Mouse (Mus musculus): ENCODE measurements around the gene Tspan31. TPM values are rescaled to one million over a fixed set of nuclear protein-coding genes. Genes with fewer than 3 reads are reported as not detected.

Gene Tspan31
- polyA plus RNA-seq, 1 experiment from 2014 or later = 99.5 TPM

DNA sequence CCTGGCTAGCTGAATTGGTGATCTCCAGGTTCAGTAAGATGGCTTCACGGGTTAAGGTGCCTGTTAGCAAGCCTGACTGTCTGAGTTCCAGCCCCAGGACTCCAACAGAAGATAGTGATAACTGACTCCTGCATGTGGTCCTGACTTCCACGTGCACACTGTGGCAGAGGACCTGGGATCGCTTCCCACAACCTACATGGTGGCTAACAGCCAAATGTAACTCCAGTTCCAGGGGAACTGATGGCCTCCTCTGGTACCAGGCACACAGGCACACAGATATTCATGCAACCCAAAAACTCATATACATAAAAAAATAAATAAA is 38.2 kb upstream of the Tspan31 start:
- Histone ChIP-seq H3K4me2 (replicated peaks; ENCODE audit: low read depth, low read length) (no peak overlapping the region), H3K27me3 (replicated peaks; ENCODE audit: insufficient read depth, low read length) (no peaks in the 10 kb centered on the region), H3K36me3 (ENCODE audit: insufficient read depth, low read length) (peaks cover 10% of the 10 kb centered on the region; the same call in 1 of the 2 replicates), H3K4me3 (ENCODE audit: low read depth, low read length) (no peak overlapping the region), H3K9ac (replicated peaks; ENCODE audit: low read depth) (no peak overlapping the region), H3K9me3 (ENCODE audit: low read length) (no peaks in the 10 kb centered on the region), H3K27ac (ENCODE audit: low read length) (no peak overlapping the region), H3K4me1 (ENCODE audit: insufficient read depth, low read depth, low read length) (no peaks in the 10 kb centered on the region)
- ATAC-seq (no peak), DNase-seq (ENCODE audit: low spot score) (no peak)
- TF ChIP-seq EP300 (IDR thresholded peaks at IDR 0.05) (no peak), CTCF (IDR thresholded peaks at IDR 0.05) (no peak)
- 67% methylated on average over 3 of the region's 3 CpGs for WGBS

DNA sequence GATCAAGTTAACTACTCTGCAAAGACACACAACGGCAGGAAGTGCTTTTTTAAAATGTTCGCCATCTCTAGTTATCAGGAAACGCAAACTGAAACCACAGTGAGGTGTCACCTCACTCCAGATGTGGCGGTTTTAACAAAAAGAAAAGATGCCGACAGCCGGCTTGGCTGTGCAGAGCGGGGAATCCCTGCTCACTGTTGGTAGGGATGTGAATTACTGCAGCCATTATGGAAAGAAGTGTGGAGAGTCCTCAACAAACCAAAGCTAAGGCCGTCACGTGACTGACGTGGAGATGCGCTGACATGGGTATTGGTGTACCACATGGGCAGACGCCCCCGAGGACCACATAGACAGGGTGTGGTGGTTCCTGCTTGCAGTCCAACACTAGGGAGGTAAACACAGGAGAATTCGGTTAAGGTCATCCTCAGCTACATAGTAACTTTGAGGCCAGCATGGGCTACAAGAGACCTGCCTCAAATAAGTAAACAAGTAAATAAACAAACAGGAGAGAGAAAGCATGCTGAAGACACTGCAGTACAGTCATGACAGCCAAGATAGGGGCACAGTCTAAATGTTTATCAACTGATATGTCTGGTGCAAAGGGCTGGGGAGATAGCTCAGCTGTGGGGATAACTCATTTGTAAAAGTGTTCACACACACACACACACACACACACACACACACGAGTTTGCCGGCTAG is 37.6 kb upstream of the Tspan31 start:
- TF ChIP-seq EP300 (IDR thresholded peaks at IDR 0.05) (no peak), CTCF (IDR thresholded peaks at IDR 0.05) (no peak)
- Histone ChIP-seq H3K9me3 (ENCODE audit: low read length) (no peaks in the 10 kb centered on the region), H3K36me3 (ENCODE audit: insufficient read depth, low read length) (peaks cover 8% of the 10 kb centered on the region; the same call in 1 of the 2 replicates), H3K4me1 (ENCODE audit: insufficient read depth, low read depth, low read length) (no peaks in the 10 kb centered on the region), H3K9ac (replicated peaks; ENCODE audit: low read depth) (no peak overlapping the region), H3K4me2 (replicated peaks; ENCODE audit: low read depth, low read length) (no peak overlapping the region), H3K4me3 (ENCODE audit: low read depth, low read length) (no peak overlapping the region), H3K27me3 (replicated peaks; ENCODE audit: insufficient read depth, low read length) (no peaks in the 10 kb centered on the region), H3K27ac (ENCODE audit: low read length) (no peak overlapping the region)
- ATAC-seq (no peak), DNase-seq (ENCODE audit: low spot score) (no peak)
- WGBS = 79% methylated on average over 16 of the region's 16 CpGs

DNA sequence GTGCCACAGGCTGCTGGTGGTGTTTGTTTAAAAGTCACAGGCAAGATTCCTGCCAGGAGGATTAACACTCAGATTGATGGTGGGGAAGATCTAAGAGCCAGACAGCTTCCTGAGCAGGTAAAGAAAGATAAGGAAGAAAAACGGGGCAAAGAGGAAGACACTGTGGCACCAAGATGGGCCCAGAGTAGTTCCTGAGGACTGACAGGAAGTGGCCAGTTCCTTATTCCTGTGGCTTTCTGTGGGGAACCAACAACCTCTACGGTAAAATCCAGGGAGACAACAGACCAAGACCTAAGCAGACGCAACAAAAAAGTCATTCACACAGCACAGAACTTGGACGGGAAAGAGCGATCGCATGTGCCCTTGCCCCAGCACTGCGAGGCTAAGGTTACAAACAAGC is 33.6 kb upstream of the Tspan31 start:
- Histone ChIP-seq H3K27ac (ENCODE audit: low read length) (no peak overlapping the region), H3K4me3 (ENCODE audit: low read depth, low read length) (no peak overlapping the region), H3K27me3 (replicated peaks; ENCODE audit: insufficient read depth, low read length) (no peaks in the 10 kb centered on the region), H3K36me3 (ENCODE audit: insufficient read depth, low read length) (peaks cover 11% of the 10 kb centered on the region; the same call in 1 of the 2 replicates), H3K9me3 (ENCODE audit: low read length) (no peaks in the 10 kb centered on the region), H3K9ac (replicated peaks; ENCODE audit: low read depth) (no peak overlapping the region), H3K4me1 (ENCODE audit: insufficient read depth, low read depth, low read length) (no peaks in the 10 kb centered on the region), H3K4me2 (replicated peaks; ENCODE audit: low read depth, low read length) (no peak overlapping the region)
- 47% methylated on average over 7 of the region's 7 CpGs for WGBS
- TF ChIP-seq EP300 (IDR thresholded peaks at IDR 0.05) (no peak), CTCF (IDR thresholded peaks at IDR 0.05) (no peak)
- DNase-seq (ENCODE audit: low spot score) (no peak), ATAC-seq (no peak)

- Histone ChIP-seq H3K27ac (ENCODE audit: low read length) (no peak overlapping the region), H3K9me3 (ENCODE audit: low read length) (no peaks in the 10 kb centered on the region), H3K4me2 (replicated peaks; ENCODE audit: low read depth, low read length) (no peak overlapping the region), H3K4me3 (ENCODE audit: low read depth, low read length) (no peak overlapping the region), H3K4me1 (ENCODE audit: insufficient read depth, low read depth, low read length) (no peaks in the 10 kb centered on the region), H3K9ac (replicated peaks; ENCODE audit: low read depth) (no peak overlapping the region), H3K27me3 (replicated peaks; ENCODE audit: insufficient read depth, low read length) (no peaks in the 10 kb centered on the region), H3K36me3 (ENCODE audit: insufficient read depth, low read length) (peaks cover 21% of the 10 kb centered on the region; the same call in 1 of the 2 replicates)
- ATAC-seq (no peak), DNase-seq (ENCODE audit: low spot score) (no peak)
- no peak for TF ChIP-seq CTCF (IDR thresholded peaks at IDR 0.05)
- TF ChIP-seq EP300 (IDR thresholded peaks at IDR 0.05) = no peak
- WGBS = 78% methylated on average over 6 of the region's 6 CpGs
These were observed 31.1 kb upstream of the Tspan31 start for GRCm38 (mm10) chr10:127101151-127101550.

DNA sequence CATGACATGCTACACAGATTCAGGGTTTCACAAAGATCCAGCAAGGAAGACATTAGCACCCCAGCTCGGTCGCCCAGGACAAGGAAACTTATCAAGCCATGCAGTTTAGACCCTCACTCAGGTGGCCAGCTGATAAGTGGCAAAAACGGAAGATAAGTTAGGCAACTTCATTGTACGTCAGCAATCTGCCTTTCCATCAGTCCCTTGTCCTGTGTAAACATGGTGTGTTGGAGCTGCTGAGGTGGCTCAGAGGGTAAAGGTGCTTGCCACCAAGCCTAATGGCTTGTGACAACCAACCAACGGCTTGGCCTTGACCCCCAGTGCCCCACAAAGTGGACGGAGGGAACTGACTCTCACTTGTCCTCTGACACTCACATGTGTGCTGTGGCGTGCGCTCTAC is 30.4 kb upstream of the Tspan31 start:
- H3K9me3 ChIP-seq (ENCODE audit: low read length) = no peaks in the 10 kb centered on the region
- ATAC-seq = no peak
- no peak overlapping the region for H3K9ac ChIP-seq (replicated peaks; ENCODE audit: low read depth)
- no peak for TF ChIP-seq CTCF (IDR thresholded peaks at IDR 0.05)
- no peak for TF ChIP-seq EP300 (IDR thresholded peaks at IDR 0.05)
- WGBS = 64% methylated on average over 8 of the region's 8 CpGs
- H3K27me3 ChIP-seq (replicated peaks; ENCODE audit: insufficient read depth, low read length) = no peaks in the 10 kb centered on the region
- H3K4me1 ChIP-seq (ENCODE audit: insufficient read depth, low read depth, low read length) = no peaks in the 10 kb centered on the region
- H3K27ac ChIP-seq (ENCODE audit: low read length) = no peak overlapping the region
- no peak overlapping the region for H3K4me3 ChIP-seq (ENCODE audit: low read depth, low read length)
- H3K36me3 ChIP-seq (ENCODE audit: insufficient read depth, low read length) = peaks cover 24% of the 10 kb centered on the region
- H3K4me2 ChIP-seq (replicated peaks; ENCODE audit: low read depth, low read length) = no peak overlapping the region
- DNase-seq (ENCODE audit: low spot score) = no peak

- Histone ChIP-seq H3K27me3 (replicated peaks; ENCODE audit: insufficient read depth, low read length) (no peaks in the 10 kb centered on the region), H3K9ac (replicated peaks; ENCODE audit: low read depth) (no peak overlapping the region), H3K9me3 (ENCODE audit: low read length) (no peaks in the 10 kb centered on the region), H3K36me3 (ENCODE audit: insufficient read depth, low read length) (peaks cover 20% of the 10 kb centered on the region), H3K4me1 (ENCODE audit: insufficient read depth, low read depth, low read length) (no peaks in the 10 kb centered on the region), H3K27ac (ENCODE audit: low read length) (no peak overlapping the region), H3K4me2 (replicated peaks; ENCODE audit: low read depth, low read length) (no peak overlapping the region), H3K4me3 (ENCODE audit: low read depth, low read length) (no peak overlapping the region)
- DNase-seq (ENCODE audit: low spot score) = no peak
- ATAC-seq = no peak
- 89% methylated on average over 15 of the region's 15 CpGs for WGBS
- TF ChIP-seq EP300 (IDR thresholded peaks at IDR 0.05) = no peak
- TF ChIP-seq CTCF (IDR thresholded peaks at IDR 0.05) = no peak
These were observed 29.8 kb upstream of the Tspan31 start for GRCm38 (mm10) chr10:127099868-127100267.

DNA sequence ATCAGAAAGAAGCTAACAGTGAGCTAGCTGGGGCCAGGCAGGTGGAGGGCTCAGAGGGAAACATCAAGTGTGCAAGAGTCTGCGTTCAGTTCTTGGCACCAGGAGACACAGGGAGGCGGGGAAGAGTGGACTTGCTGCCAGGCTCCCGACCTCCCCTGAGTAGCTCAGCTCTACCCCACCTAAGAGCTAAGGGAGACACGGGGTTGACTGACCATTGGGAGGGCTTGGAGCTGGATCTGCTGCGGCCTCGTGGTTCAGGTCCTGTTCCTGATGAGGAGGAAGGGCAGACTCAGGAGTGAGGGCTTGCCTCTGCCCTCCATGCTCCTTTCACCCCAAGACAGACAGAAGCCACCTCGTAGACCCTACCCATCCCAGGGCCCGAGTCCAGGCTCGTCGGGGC is 29.1 kb upstream of the Tspan31 start:
- H3K9me3 ChIP-seq (ENCODE audit: low read length) = no peaks in the 10 kb centered on the region
- DNase-seq (ENCODE audit: low spot score) = no peak
- 87% methylated on average over 10 of the region's 10 CpGs for WGBS
- H3K4me1 ChIP-seq (ENCODE audit: insufficient read depth, low read depth, low read length) = no peaks in the 10 kb centered on the region
- peaks cover 20% of the 10 kb centered on the region for H3K36me3 ChIP-seq (ENCODE audit: insufficient read depth, low read length)
- H3K9ac ChIP-seq (replicated peaks; ENCODE audit: low read depth) = no peak overlapping the region
- TF ChIP-seq EP300 (IDR thresholded peaks at IDR 0.05) (no peak), CTCF (IDR thresholded peaks at IDR 0.05) (no peak)
- H3K27ac ChIP-seq (ENCODE audit: low read length) = no peak overlapping the region
- H3K4me3 ChIP-seq (ENCODE audit: low read depth, low read length) = no peak overlapping the region
- ATAC-seq = no peak
- no peak overlapping the region for H3K4me2 ChIP-seq (replicated peaks; ENCODE audit: low read depth, low read length)
- no peaks in the 10 kb centered on the region for H3K27me3 ChIP-seq (replicated peaks; ENCODE audit: insufficient read depth, low read length)
